Mouse (Mus musculus) heart, embryonic 11.5 days (tissue): ENCODE data around the gene Trak1. TPM values are rescaled to one million over a fixed set of nuclear protein-coding genes. Genes with fewer than 3 reads are reported as not detected.

ENCODE experiments used
- ATAC-seq: fragments of 200-750 bp; cut with Nextera tagmentation; replicated peaks from 2 replicates; pipeline ENCODE4 v1.8.0; 2017; ENCODE audit warnings: moderate library complexity; ENCODE audit not compliant: insufficient number of reproducible peaks, low FRiP score, low TSS enrichment
- H3K27ac ChIP-seq: fragments of 300-500 bp; sonication (generic); 2 replicates; pipeline ENCODE4 v1.5.1; 2014; ENCODE audit warnings: mild to moderate bottlenecking, low read depth, low read length
- H3K27me3 ChIP-seq: fragments of 300-500 bp; sonication (generic); 2 replicates; pipeline ENCODE4 v1.6.1; 2014; ENCODE audit warnings: mild to moderate bottlenecking, low read length, mixed read lengths; ENCODE audit not compliant: control insufficient read depth, insufficient read depth
- H3K36me3 ChIP-seq: fragments of 300-500 bp; sonication (generic); 2 replicates; pipeline ENCODE4 v1.6.1; 2014; ENCODE audit warnings: mild to moderate bottlenecking, low read length, moderate library complexity, mixed read lengths; ENCODE audit not compliant: control insufficient read depth, insufficient read depth
- H3K4me1 ChIP-seq: fragments of 300-500 bp; sonication (generic); 2 replicates; pipeline ENCODE4 v1.6.1; 2014; ENCODE audit warnings: low read length; ENCODE audit not compliant: control insufficient read depth, insufficient read depth
- H3K4me2 ChIP-seq: fragments of 300-500 bp; sonication (generic); 2 replicates; pipeline ENCODE4 v1.6.1; 2014; ENCODE audit warnings: mild to moderate bottlenecking, moderate library complexity
- H3K4me3 ChIP-seq: fragments of 300-500 bp; sonication (generic); 2 replicates; pipeline ENCODE4 v1.5.1; 2014; ENCODE audit warnings: low read depth, low read length
- H3K9ac ChIP-seq: fragments of 300-500 bp; sonication (generic); 2 replicates; pipeline ENCODE4 v1.6.1; 2014; ENCODE audit warnings: mild to moderate bottlenecking, low read depth, low read length, moderate library complexity
- H3K9me3 ChIP-seq: fragments of 300-500 bp; sonication (generic); replicated peaks from 2 replicates; pipeline ENCODE4 v1.6.1; 2016; ENCODE audit warnings: low read length; ENCODE audit not compliant: control insufficient read depth
- WGBS: fragments of 180-500 bp; shearing (Covaris S2); extraction: QIAGEN DNeasy Blood & Tissue Kit; methylation state at CpG from one replicate; pipeline ENCODE4 v1.1.7; 2014; ENCODE audit not compliant: insufficient replicate concordance; 5-methylcytosine and 5-hydroxymethylcytosine counted together
- polyA plus RNA-seq: library from polyadenylated mRNA; unstranded; fragments of >200 nt; fragmentation: Nextera tagmentation; extraction: Ambion mirVana; gene quantifications from 2 replicates; pipeline ENCODE4 v1.2.1, GENCODE M21; 2014

The Trak1 gene
- polyA plus RNA-seq, 1 experiment from 2014 or later, result 21.3 TPM

DNA sequence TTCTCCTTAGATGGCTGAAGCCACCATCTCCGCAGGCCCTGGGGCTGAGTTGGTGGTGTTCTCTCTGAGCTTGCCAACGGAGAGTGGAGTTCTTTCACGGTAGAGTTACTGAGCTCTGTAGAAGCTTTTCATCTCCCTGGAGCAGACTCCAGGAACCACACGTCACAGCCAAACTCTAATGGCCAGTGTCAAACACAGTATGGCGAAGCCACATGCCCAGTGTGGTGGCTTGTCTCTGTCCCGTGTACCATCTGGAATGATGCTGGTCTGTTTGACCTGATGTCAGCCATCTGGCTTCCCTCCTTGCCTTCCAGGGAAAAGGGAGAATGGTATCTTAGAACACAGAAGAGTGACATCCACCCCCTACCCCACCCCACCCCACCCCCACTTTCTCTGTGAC is 172.4 kb downstream of the Trak1 start:
- no peak overlapping the region for H3K9ac ChIP-seq
- no peaks in the 10 kb centered on the region for H3K9me3 ChIP-seq
- no peaks in the 10 kb centered on the region for H3K4me1 ChIP-seq
- H3K4me3 ChIP-seq, result no peak overlapping the region
- 85% methylated on average over 6 of the region's 6 CpGs for WGBS
- no peak overlapping the region for H3K27ac ChIP-seq
- no peaks in the 10 kb centered on the region for H3K27me3 ChIP-seq
- H3K4me2 ChIP-seq, result no peak overlapping the region
- ATAC-seq, result no peak
- H3K36me3 ChIP-seq, result peaks cover 3% of the 10 kb centered on the region; the same call in 1 of the 2 replicates

DNA sequence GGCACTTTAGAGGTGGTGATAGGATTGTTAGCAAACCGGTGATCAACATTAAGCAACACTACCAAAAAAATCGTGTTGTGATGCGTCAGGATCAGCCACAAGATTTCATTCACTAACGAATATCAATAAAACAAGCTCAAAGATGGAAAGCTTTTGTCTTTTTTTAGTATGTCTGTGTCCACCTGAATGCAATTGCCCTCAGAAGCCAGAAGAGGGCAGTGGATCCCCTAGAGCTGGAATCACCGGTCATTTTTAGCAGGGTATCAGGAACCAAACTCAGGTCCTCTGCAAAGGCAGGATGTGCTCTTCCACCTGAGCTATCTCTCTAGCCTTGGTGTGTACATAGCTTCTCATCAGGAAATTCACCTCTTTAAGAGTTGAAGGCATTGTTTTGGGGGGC is 177.5 kb downstream of the Trak1 start:
- H3K27me3 ChIP-seq, result no peaks in the 10 kb centered on the region
- no peak overlapping the region for H3K9ac ChIP-seq
- H3K36me3 ChIP-seq, result peaks cover 3% of the 10 kb centered on the region; the same call in 1 of the 2 replicates
- no peak for ATAC-seq
- no peak overlapping the region for H3K27ac ChIP-seq
- 69% methylated on average over 5 of the region's 5 CpGs for WGBS
- no peak overlapping the region for H3K4me2 ChIP-seq
- H3K4me3 ChIP-seq, result no peak overlapping the region
- no peaks in the 10 kb centered on the region for H3K4me1 ChIP-seq
- no peaks in the 10 kb centered on the region for H3K9me3 ChIP-seq

DNA sequence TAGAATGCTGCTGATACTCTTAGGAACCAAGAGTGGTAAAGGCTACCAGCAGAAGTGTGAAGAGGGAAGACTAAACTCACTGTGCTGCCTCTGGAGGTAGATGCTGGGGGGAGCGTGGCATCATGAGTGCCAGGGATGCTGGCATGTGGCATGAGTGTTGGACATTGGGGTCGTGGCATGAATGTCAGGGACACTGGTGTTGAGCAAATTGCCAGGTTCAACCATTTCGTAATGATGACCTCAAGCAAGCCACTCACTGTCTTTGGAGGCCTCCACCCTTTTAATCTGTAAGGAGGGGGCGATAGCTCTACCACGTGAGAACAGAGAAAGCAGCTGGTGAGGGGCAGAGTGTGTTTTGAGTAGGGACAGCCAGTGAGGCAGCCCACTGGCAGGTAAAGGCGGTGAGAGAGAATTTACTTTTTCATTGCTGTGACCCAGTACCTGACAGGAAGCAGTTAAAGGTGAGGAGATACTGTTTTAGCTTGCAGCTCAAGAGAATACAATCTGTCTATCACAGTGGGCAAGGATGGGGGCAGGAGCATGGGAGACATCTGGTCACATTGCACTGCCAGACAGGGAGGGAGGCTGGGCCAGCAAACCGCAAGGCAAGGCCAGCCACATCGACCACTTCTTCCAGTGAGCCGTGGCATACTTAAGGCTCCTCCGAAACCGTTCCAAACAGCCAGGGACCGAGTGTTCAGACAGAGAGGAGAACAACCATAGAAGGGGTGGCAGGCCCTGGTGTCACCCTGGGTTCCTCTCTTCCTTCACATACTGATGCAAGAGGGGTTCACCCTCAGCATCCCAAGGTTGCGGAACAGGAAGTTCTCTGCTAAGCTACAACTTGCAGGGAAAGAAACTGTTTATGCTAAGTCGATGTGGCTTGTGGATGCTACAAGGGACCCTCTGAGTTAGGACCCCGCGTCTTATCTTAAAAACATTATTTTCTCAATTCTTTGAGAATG is 178.5 kb downstream of the Trak1 start:
- peaks cover 3% of the 10 kb centered on the region; the same call in 1 of the 2 replicates for H3K36me3 ChIP-seq
- no peaks in the 10 kb centered on the region for H3K27me3 ChIP-seq
- H3K27ac ChIP-seq, result no peak overlapping the region
- ATAC-seq, result no peak
- H3K9me3 ChIP-seq, result no peaks in the 10 kb centered on the region
- H3K9ac ChIP-seq, result no peak overlapping the region
- WGBS, result 72% methylated on average over 16 of the region's 16 CpGs
- H3K4me2 ChIP-seq, result no peak overlapping the region
- H3K4me1 ChIP-seq, result no peaks in the 10 kb centered on the region
- no peak overlapping the region for H3K4me3 ChIP-seq

DNA sequence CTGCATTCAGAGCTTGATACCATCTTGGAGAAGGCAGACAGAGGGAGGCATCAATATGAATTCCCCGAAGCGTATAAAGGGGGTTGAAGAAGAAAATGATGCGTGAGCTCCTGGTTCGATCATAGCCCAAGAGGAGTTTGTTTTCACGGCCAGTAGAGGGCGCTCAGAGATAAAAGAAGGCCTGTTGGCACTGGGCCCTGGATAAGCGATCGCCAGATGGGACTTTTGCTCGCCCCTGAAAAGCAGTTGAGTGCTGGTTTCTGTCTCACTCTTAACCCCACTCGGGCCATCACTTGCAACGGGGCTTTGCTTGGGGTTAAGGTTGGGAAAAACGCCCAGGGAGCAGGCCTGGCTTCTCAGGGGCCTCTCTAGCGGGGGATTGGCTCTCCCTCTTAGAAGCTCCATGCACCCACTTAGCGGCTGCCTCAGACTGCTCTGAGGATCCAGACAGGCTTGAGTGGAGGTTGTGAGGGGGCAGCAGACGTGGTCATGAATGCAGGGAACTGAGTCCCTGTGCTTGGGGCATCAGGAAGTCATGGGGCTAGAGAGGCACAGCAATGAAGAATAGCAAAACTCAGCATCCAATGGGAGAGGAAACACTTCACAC is 180.1 kb downstream of the Trak1 start:
- Histone ChIP-seq H3K9me3 (no peaks in the 10 kb centered on the region), H3K27me3 (no peaks in the 10 kb centered on the region), H3K4me2 (peak overlapping the region; percentile 51), H3K9ac (peak overlapping the region; percentile 13; the same call in 1 of the 2 replicates), H3K27ac (no peak overlapping the region), H3K4me1 (no peaks in the 10 kb centered on the region), H3K4me3 (0 out of 2 replicates have a peak overlapping the region, but pooled peaks have one; percentile 8), H3K36me3 (peaks cover under 1% of the 10 kb centered on the region; the same call in 1 of the 2 replicates)
- ATAC-seq, result no peak
- WGBS, result 13% methylated on average over 15 of the region's 15 CpGs

DNA sequence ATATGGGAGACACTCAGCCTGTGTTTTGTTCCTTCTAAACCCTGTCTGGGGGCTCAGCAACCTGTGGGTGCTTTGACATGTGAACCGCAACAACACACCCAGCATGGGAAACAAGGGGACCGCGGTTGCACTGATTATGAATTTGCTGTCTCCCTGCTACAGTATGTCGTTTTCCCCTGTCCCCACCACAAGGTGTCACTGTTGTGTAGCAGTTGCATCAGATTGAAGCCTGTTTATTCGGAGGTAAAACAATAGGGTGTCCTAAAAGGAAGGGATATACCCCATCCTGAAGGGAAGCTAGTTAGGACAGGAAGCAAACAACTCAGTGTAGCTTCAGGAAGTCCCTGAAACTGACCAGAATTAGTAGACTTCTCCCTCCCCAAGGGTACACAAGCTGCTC is 182.2 kb downstream of the Trak1 start:
- Histone ChIP-seq H3K4me3 (no peak overlapping the region), H3K9me3 (no peaks in the 10 kb centered on the region), H3K4me2 (no peak overlapping the region), H3K36me3 (no peaks in the 10 kb centered on the region; the same call in 1 of the 2 replicates), H3K27ac (no peak overlapping the region), H3K9ac (no peak overlapping the region), H3K4me1 (no peaks in the 10 kb centered on the region), H3K27me3 (no peaks in the 10 kb centered on the region)
- 27% methylated on average over 5 of the region's 5 CpGs for WGBS
- no peak for ATAC-seq

DNA sequence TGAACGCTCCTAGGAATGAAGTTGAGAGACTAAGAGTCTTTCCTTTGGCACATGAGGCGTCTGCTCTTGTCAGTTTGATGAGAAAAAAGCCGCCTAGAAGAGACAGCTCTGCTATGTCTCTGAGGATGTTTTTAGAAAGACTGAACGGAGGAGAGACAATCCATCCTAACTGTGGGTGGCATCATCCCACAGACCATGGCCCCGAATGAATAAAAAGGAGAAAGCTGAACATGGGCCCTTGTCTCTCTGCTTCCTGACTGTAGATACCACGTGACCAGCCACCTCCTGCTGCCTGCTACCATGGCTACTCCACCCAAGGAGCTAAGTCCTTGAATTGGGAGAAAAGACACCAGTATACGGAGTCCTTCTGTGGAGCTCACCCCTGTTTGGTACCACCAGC is 189.9 kb downstream of the Trak1 start:
- Histone ChIP-seq H3K4me1 (no peaks in the 10 kb centered on the region), H3K4me2 (no peak overlapping the region), H3K9ac (no peak overlapping the region), H3K36me3 (no peaks in the 10 kb centered on the region), H3K27me3 (peaks cover 4% of the 10 kb centered on the region; the same call in 1 of the 2 replicates), H3K4me3 (no peak overlapping the region), H3K27ac (no peak overlapping the region), H3K9me3 (no peaks in the 10 kb centered on the region)
- no peak for ATAC-seq
- 64% methylated on average over 7 of the region's 7 CpGs for WGBS

DNA sequence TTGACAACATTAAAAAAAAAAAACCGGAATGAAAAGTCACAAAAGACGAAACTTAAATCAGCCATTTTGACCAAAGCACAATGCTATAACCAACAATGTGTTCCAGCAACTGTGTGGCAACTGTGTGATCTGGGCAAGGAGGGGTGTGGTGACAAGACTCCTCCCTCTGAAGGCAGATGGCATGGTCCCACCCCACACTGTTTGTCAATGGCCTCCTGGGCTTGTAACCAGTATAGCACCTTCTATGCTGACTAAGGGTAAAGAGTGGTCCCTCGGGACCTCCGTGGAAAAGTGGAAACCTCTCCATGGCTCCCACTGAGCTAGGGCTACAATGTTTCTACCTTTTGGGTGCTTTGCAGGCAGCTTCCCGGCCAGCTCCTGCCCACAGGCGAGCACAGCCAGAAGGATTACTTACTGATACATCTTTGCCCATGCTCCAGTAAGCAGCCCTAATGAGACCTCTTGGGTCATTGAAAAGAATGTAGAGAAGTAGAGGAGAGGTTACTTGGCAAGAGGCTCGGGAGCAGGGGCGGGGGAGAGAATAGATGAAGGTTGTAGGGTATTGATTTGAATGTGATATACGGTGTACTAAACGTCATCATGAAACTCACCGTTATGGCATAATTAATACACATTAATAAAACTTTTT is 194.4 kb downstream of the Trak1 start:
- 72% methylated on average over 11 of the region's 11 CpGs for WGBS
- peaks cover 11% of the 10 kb centered on the region for H3K4me1 ChIP-seq
- no peak overlapping the region for H3K27ac ChIP-seq
- H3K4me2 ChIP-seq, result no peak overlapping the region
- H3K27me3 ChIP-seq, result peaks cover 46% of the 10 kb centered on the region
- no peak overlapping the region for H3K4me3 ChIP-seq
- H3K36me3 ChIP-seq, result no peaks in the 10 kb centered on the region
- H3K9ac ChIP-seq, result no peak overlapping the region
- no peak for ATAC-seq
- H3K9me3 ChIP-seq, result no peaks in the 10 kb centered on the region

DNA sequence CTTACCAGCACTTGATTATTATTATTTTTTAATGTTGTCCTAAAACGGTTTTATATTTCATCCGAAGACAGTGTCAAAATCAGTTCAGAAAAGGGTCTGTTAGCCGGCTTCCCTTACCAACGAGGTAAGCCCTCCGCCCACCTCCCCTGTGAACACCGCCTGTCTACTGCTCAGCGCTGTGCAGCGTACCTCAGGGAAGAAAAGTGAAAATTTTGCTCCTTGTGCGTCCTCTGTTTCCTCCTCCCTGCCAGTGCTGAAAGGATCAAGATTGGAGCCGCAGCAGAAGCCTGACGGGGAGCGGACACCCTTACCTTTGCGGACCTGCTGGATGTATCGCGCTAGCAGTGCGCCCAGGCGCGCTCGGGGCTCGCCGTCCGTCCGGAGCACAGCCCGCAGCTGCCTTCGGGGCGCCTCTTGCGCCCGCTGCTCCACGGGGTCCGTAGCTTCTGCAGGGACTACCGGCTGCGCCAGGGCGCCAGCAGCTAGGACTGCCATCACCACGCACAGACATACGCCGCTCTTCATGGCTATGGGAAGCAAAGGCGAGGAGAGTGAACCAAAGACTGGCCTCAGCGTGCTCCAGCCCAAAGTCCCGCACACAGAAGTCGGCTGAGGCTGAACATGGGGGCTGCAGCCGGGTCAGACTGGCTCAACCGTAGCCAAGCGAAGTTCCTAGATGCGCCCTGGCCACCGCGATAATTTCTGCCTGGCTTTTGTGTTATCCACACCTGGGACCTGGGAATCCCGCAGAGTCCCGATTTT is 196.9 kb downstream of the Trak1 start:
- peak overlapping the region; percentile 34; the same call in 1 of the 2 replicates for H3K9ac ChIP-seq

More for the DNA sequence above, 196.9 kb downstream of the Trak1 start:
- 4% methylated on average over 48 of the region's 48 CpGs for WGBS
- Histone ChIP-seq H3K27ac (no peak overlapping the region), H3K4me3 (peak overlapping the region; percentile 42), H3K9me3 (no peaks in the 10 kb centered on the region), H3K4me1 (peaks cover 11% of the 10 kb centered on the region), H3K4me2 (peak overlapping the region; percentile 74), H3K27me3 (peaks cover 55% of the 10 kb centered on the region), H3K36me3 (no peaks in the 10 kb centered on the region)
- no peak for ATAC-seq
